Mouse (Mus musculus): ENCODE data around the gene Gm21974. TPM values are rescaled to one million over a fixed set of nuclear protein-coding genes. Genes with fewer than 3 reads are reported as not detected.

Gene Gm21974
- total RNA-seq, 4 experiments from 2014 or later: 0.34 TPM; not detected in 3

Other genes starting within 250 kb of the Gm21974 start
- 10 to 100 TPM; 37.6 to 44.6 (median 41.4) TPM for gene Bcl7c, start 186.5 kb downstream of the Gm21974 start, total RNA-seq (2022)
- 10 to 100 TPM in 3 of 4 experiments, 1 to 10 TPM in 1; 9.4 to 12.3 (median 10.2) TPM for gene Ctf1, start 182.7 kb downstream of the Gm21974 start, total RNA-seq (2022)
- gene Ctf2, start 163.3 kb downstream of the Gm21974 start, total RNA-seq (2022): not detected
- 1 to 10 TPM; 1.9 to 4.9 (median 3.2) TPM for gene Fbxl19, start 150.9 kb downstream of the Gm21974 start, total RNA-seq (2022)
- 10 to 100 TPM; 20.0 to 26.6 (median 24.7) TPM for gene Orai3, start 125.6 kb downstream of the Gm21974 start, total RNA-seq (2022)
- 10 to 100 TPM; 15.4 to 23.1 (median 17.9) TPM for gene Setd1a, start 118.8 kb downstream of the Gm21974 start, total RNA-seq (2022)
- 1 to 10 TPM; 1.9 to 3.3 (median 2.7) TPM for gene Gm49388, start 109.8 kb downstream of the Gm21974 start, total RNA-seq (2022)
- 10 to 100 TPM; 11.8 to 14.5 (median 12.7) TPM for gene Hsd3b7, start 94.8 kb downstream of the Gm21974 start, total RNA-seq (2022)
- gene Stx4a, start 71.2 kb downstream of the Gm21974 start, total RNA-seq (2022): 10 to 100 TPM; 61.9 to 68.0 (median 66.0) TPM
- gene Stx1b, start 70.9 kb downstream of the Gm21974 start, total RNA-seq (2022): under 1 TPM; 0.27 to 0.66 (median 0.51) TPM
- 10 to 100 TPM; 16.1 to 19.5 (median 17.9) TPM for gene Zfp646, start 19.2 kb downstream of the Gm21974 start, total RNA-seq (2022)
- gene Zfp668, start 18.6 kb downstream of the Gm21974 start, total RNA-seq (2022): 1 to 10 TPM; 3.8 to 4.7 (median 4.3) TPM
- gene Prss53, start 4.5 kb downstream of the Gm21974 start, total RNA-seq (2022): 1 to 10 TPM in 1 of 4 experiments, under 1 TPM in 3; 0.29 to 1.6 (median 0.74) TPM
- 10 to 100 TPM; 14.2 to 19.1 (median 17.3) TPM for gene Vkorc1, start 163 bp upstream of the Gm21974 start, total RNA-seq (2022)
- 100 to 1,000 TPM; 119 to 144 (median 142) TPM for gene Bckdk, start 8.6 kb upstream of the Gm21974 start, total RNA-seq (2022)
- gene Kat8, start 17.1 kb upstream of the Gm21974 start, total RNA-seq (2022): 10 to 100 TPM; 13.6 to 16.8 (median 15.3) TPM
- gene Prss8, start 34.6 kb upstream of the Gm21974 start, total RNA-seq (2022): not detected
- 10 to 100 TPM in 1 of 4 experiments, 1 to 10 TPM in 3; 8.7 to 10.4 (median 8.9) TPM for gene Prss36, start 51.3 kb upstream of the Gm21974 start, total RNA-seq (2022)
- gene Fus, start 72.0 kb upstream of the Gm21974 start, total RNA-seq (2022): 100 to 1,000 TPM; 129 to 232 (median 187) TPM
- gene Pycard, start 98.4 kb upstream of the Gm21974 start, total RNA-seq (2022): 10 to 100 TPM in 1 of 4 experiments, 1 to 10 TPM in 3; 5.4 to 11.0 (median 7.9) TPM
- 100 to 1,000 TPM; 292 to 380 (median 338) TPM for gene Trim72, start 108.5 kb upstream of the Gm21974 start, total RNA-seq (2022)
- gene Itgam, start 167.2 kb upstream of the Gm21974 start, total RNA-seq (2022): 10 to 100 TPM in 1 of 4 experiments, 1 to 10 TPM in 3; 2.2 to 26.5 (median 3.1) TPM
- gene Gm49368, start 167.2 kb upstream of the Gm21974 start, total RNA-seq (2022): under 1 TPM in 1 of 4 experiments, not detected in 3; 0.09 TPM
- gene Itgax, start 234.1 kb upstream of the Gm21974 start, total RNA-seq (2022): under 1 TPM; 0.16 to 0.41 (median 0.27) TPM